ENCODE assay signal across 17 mouse cellular contexts in genomic region chr4:81327694-81328093, GRCm38 (mm10).
"Had no signal": no experiment of that assay in that cellular context is flagged by ENCODE, and none has a peak within 500 bp of the region (broad histone marks: within the 10 kb centered on the region; RNA-seq: fewer than 3 reads in every experiment).

No protein-coding gene starts in this region.

- H3K4me2 ChIP-seq: liver, embryonic 13.5 days; liver, embryonic 15.5 days; lung, embryonic 15.5 days; neural tube, embryonic 12.5 days; stomach, embryonic 15.5 days had no signal

- ATAC-seq: liver, postnatal 0 days; lung, postnatal 0 days had no signal

- H3K27me3 ChIP-seq: liver, embryonic 13.5 days; liver, embryonic 15.5 days; lung, embryonic 15.5 days; megakaryocyte, embryonic 14.5 days; neural tube, embryonic 12.5 days; stomach, embryonic 15.5 days had no signal

- H3K9ac ChIP-seq: liver, embryonic 13.5 days; liver, embryonic 15.5 days; liver, postnatal 0 days; lung, embryonic 15.5 days; neural tube, embryonic 12.5 days; stomach, embryonic 15.5 days had no signal

- H3K4me3 ChIP-seq: liver, embryonic 13.5 days; liver, embryonic 15.5 days; lung, embryonic 15.5 days; megakaryocyte, embryonic 14.5 days; neural tube, embryonic 12.5 days; stomach, embryonic 15.5 days had no signal

- H3K9me3 ChIP-seq: liver, embryonic 13.5 days; liver, embryonic 15.5 days; lung, embryonic 15.5 days; neural tube, embryonic 12.5 days; stomach, embryonic 15.5 days had no signal

- H3K4me1 ChIP-seq: liver, embryonic 13.5 days; liver, embryonic 15.5 days; lung, embryonic 15.5 days; megakaryocyte, embryonic 14.5 days; neural tube, embryonic 12.5 days had no signal

- H3K27ac ChIP-seq: liver, embryonic 13.5 days; liver, embryonic 15.5 days; lung, embryonic 15.5 days; macrophage; neural tube, embryonic 12.5 days; stomach, embryonic 15.5 days; stomach, postnatal 0 days had no signal

- H3K36me3 ChIP-seq: liver, embryonic 13.5 days; liver, embryonic 15.5 days; stomach, embryonic 15.5 days had no signal

- DNase-seq: liver, embryonic 13.5 days; liver, postnatal 0 days; lung, adult 2 months; lung, postnatal 14 days; lung, postnatal 36 days; right cerebral cortex, postnatal 14 days; thymus, adult 2 months; thymus, postnatal 25 days; thymus, postnatal 4 days had no signal
